Mouse (Mus musculus): ENCODE data around the gene Zc3h7b. TPM values are rescaled to one million over a fixed set of nuclear protein-coding genes. Genes with fewer than 3 reads are reported as not detected.

Zc3h7b gene
- polyA plus RNA-seq, 1 experiment: 7.7 TPM

GRCm38 (mm10) chr15:81769037-81769436 is 24.2 kb downstream of the Zc3h7b start:
- no peaks in the 10 kb centered on the region for H3K4me1 ChIP-seq (ENCODE audit: control insufficient read depth, insufficient read depth, insufficient read length, low read length)
- no peak overlapping the region for H3K27ac ChIP-seq (ENCODE audit: insufficient read depth, low read depth, low read length)
- H3K27me3 ChIP-seq (ENCODE audit: control insufficient read depth, insufficient read depth, low read length): no peaks in the 10 kb centered on the region
- no peak overlapping the region for H3K4me3 ChIP-seq (ENCODE audit: low read depth, low read length)
- WGBS: 77% methylated on average over 13 of the region's 13 CpGs
- TF ChIP-seq CTCF (IDR thresholded peaks at IDR 0.05; ENCODE audit: extremely low read depth, insufficient read length, insufficient replicate concordance, low read depth, low read length) (no peak), POLR2A (IDR thresholded peaks at IDR 0.05; ENCODE audit: low read depth, low read length) (no peak)
- H3K36me3 ChIP-seq (ENCODE audit: control insufficient read depth, insufficient read depth, low read length): peaks cover 8% of the 10 kb centered on the region; the same call in 1 of the 2 replicates

- TF ChIP-seq POLR2A (IDR thresholded peaks at IDR 0.05; ENCODE audit: low read depth, low read length): no peak
- TF ChIP-seq CTCF (IDR thresholded peaks at IDR 0.05; ENCODE audit: extremely low read depth, insufficient read length, insufficient replicate concordance, low read depth, low read length): no peak
- 90% methylated on average over 20 of the region's 20 CpGs for WGBS
- 0 out of 2 replicates have a peak, but pooled peaks cover 4% of the 10 kb centered on the region for H3K27me3 ChIP-seq (ENCODE audit: control insufficient read depth, insufficient read depth, low read length)
- H3K4me1 ChIP-seq (ENCODE audit: control insufficient read depth, insufficient read depth, insufficient read length, low read length): no peaks in the 10 kb centered on the region
- H3K27ac ChIP-seq (ENCODE audit: insufficient read depth, low read depth, low read length): no peak overlapping the region
- H3K36me3 ChIP-seq (ENCODE audit: control insufficient read depth, insufficient read depth, low read length): peaks cover 8% of the 10 kb centered on the region; the same call in 1 of the 2 replicates
- no peak overlapping the region for H3K4me3 ChIP-seq (ENCODE audit: low read depth, low read length)
Measured at GRCm38 (mm10) chr15:81772431-81773120, 27.7 kb downstream of the Zc3h7b start.

GRCm38 (mm10) chr15:81774505-81775171 is 29.8 kb downstream of the Zc3h7b start:
- TF ChIP-seq POLR2A (IDR thresholded peaks at IDR 0.05; ENCODE audit: low read depth, low read length) (no peak), CTCF (IDR thresholded peaks at IDR 0.05; ENCODE audit: extremely low read depth, insufficient read length, insufficient replicate concordance, low read depth, low read length) (no peak)
- WGBS: 90% methylated on average over 15 of the region's 15 CpGs
- H3K27me3 ChIP-seq (ENCODE audit: control insufficient read depth, insufficient read depth, low read length): 0 out of 2 replicates have a peak, but pooled peaks cover 4% of the 10 kb centered on the region
- peaks cover 13% of the 10 kb centered on the region for H3K36me3 ChIP-seq (ENCODE audit: control insufficient read depth, insufficient read depth, low read length)
- H3K4me1 ChIP-seq (ENCODE audit: control insufficient read depth, insufficient read depth, insufficient read length, low read length): no peaks in the 10 kb centered on the region
- H3K4me3 ChIP-seq (ENCODE audit: low read depth, low read length): no peak overlapping the region
- H3K27ac ChIP-seq (ENCODE audit: insufficient read depth, low read depth, low read length): no peak overlapping the region

GRCm38 (mm10) chr15:81776631-81777422 is 32.0 kb downstream of the Zc3h7b start:
- no peak overlapping the region for H3K27ac ChIP-seq (ENCODE audit: insufficient read depth, low read depth, low read length)
- no peak overlapping the region for H3K4me3 ChIP-seq (ENCODE audit: low read depth, low read length)
- H3K36me3 ChIP-seq (ENCODE audit: control insufficient read depth, insufficient read depth, low read length): peaks cover 12% of the 10 kb centered on the region
- no peak for TF ChIP-seq POLR2A (IDR thresholded peaks at IDR 0.05; ENCODE audit: low read depth, low read length)
- no peak for TF ChIP-seq CTCF (IDR thresholded peaks at IDR 0.05; ENCODE audit: extremely low read depth, insufficient read length, insufficient replicate concordance, low read depth, low read length)
- 0 out of 2 replicates have a peak, but pooled peaks cover 4% of the 10 kb centered on the region for H3K27me3 ChIP-seq (ENCODE audit: control insufficient read depth, insufficient read depth, low read length)
- 83% methylated on average over 11 of the region's 11 CpGs for WGBS
- no peaks in the 10 kb centered on the region for H3K4me1 ChIP-seq (ENCODE audit: control insufficient read depth, insufficient read depth, insufficient read length, low read length)

GRCm38 (mm10) chr15:81781816-81782215 is 37.0 kb downstream of the Zc3h7b start:
- H3K27me3 ChIP-seq (ENCODE audit: control insufficient read depth, insufficient read depth, low read length): no peaks in the 10 kb centered on the region
- 90% methylated on average over 7 of the region's 7 CpGs for WGBS
- no peak overlapping the region for H3K27ac ChIP-seq (ENCODE audit: insufficient read depth, low read depth, low read length)
- H3K4me3 ChIP-seq (ENCODE audit: low read depth, low read length): no peak overlapping the region
- no peaks in the 10 kb centered on the region; the same call in none of the 2 replicates for H3K4me1 ChIP-seq (ENCODE audit: control insufficient read depth, insufficient read depth, insufficient read length, low read length)
- peaks cover 6% of the 10 kb centered on the region for H3K36me3 ChIP-seq (ENCODE audit: control insufficient read depth, insufficient read depth, low read length)
- no peak for TF ChIP-seq CTCF (IDR thresholded peaks at IDR 0.05; ENCODE audit: extremely low read depth, insufficient read length, insufficient replicate concordance, low read depth, low read length)
- TF ChIP-seq POLR2A (IDR thresholded peaks at IDR 0.05; ENCODE audit: low read depth, low read length): no peak

GRCm38 (mm10) chr15:81784762-81785161 is 39.9 kb downstream of the Zc3h7b start:
- H3K27ac ChIP-seq (ENCODE audit: insufficient read depth, low read depth, low read length): no peak overlapping the region
- TF ChIP-seq POLR2A (IDR thresholded peaks at IDR 0.05; ENCODE audit: low read depth, low read length): no peak
- TF ChIP-seq CTCF (IDR thresholded peaks at IDR 0.05; ENCODE audit: extremely low read depth, insufficient read length, insufficient replicate concordance, low read depth, low read length): no peak
- H3K4me1 ChIP-seq (ENCODE audit: control insufficient read depth, insufficient read depth, insufficient read length, low read length): no peaks in the 10 kb centered on the region; the same call in none of the 2 replicates
- H3K27me3 ChIP-seq (ENCODE audit: control insufficient read depth, insufficient read depth, low read length): no peaks in the 10 kb centered on the region
- H3K4me3 ChIP-seq (ENCODE audit: low read depth, low read length): no peak overlapping the region
- 51% methylated on average over 5 of the region's 5 CpGs for WGBS
- H3K36me3 ChIP-seq (ENCODE audit: control insufficient read depth, insufficient read depth, low read length): peaks cover 3% of the 10 kb centered on the region; the same call in 1 of the 2 replicates
